In the genomic region with DNA sequence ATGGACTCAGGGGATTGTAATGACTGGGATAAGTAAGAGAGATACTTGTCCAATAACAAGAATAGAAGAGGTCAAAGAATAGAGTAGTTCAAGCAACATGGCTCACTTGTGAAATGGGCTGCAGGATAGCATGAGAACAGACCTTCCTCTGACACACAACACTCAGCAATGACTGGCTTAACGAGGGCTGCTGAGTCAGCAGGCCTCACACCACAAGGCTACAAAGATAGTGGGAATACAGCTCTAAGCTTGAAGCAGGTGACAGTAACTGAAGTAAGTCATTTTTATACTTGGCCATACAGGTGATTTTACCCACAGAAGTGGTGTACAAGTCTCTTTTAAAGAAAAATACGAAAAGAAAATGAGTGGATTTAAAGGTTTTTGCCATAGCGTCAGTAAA, we compare ENCODE assay signal across 21 mouse cellular contexts.
"Had no signal": no experiment of that assay in that cellular context is flagged by ENCODE, and none has a peak within 500 bp of the region (broad histone marks: within the 10 kb centered on the region; RNA-seq: fewer than 3 reads in every experiment).

No protein-coding gene starts in this region.

- H3K4me3 ChIP-seq: limb, embryonic 10.5 days; limb, embryonic 13.5 days; liver, embryonic 12.5 days; liver, embryonic 15.5 days; lung, embryonic 15.5 days; midbrain, embryonic 12.5 days; midbrain, embryonic 15.5 days; neural tube, embryonic 12.5 days; neural tube, embryonic 15.5 days had no signal

- H3K4me1 ChIP-seq: limb, embryonic 10.5 days; limb, embryonic 13.5 days had no signal

- H3K27me3 ChIP-seq: limb, embryonic 13.5 days; liver, embryonic 12.5 days; liver, embryonic 15.5 days; lung, embryonic 15.5 days; midbrain, embryonic 12.5 days; midbrain, embryonic 15.5 days; neural tube, embryonic 12.5 days; neural tube, embryonic 15.5 days had no signal

- H3K9me3 ChIP-seq: limb, embryonic 10.5 days; limb, embryonic 13.5 days; liver, embryonic 12.5 days; liver, embryonic 15.5 days; lung, embryonic 15.5 days; midbrain, embryonic 12.5 days; midbrain, embryonic 15.5 days; neural tube, embryonic 12.5 days; neural tube, embryonic 15.5 days had no signal

- DNase-seq: kidney, adult 8-10 months; kidney, postnatal 14 days; kidney, postnatal 4 days; liver; lung, adult 18-20 months; lung, postnatal 10 days; lung, postnatal 36 days; right cerebral cortex, adult 18-20 months; right cerebral cortex, postnatal 14 days; right cerebral cortex, postnatal 4 days; thymus, postnatal 25 days had no signal

- H3K27ac ChIP-seq: limb, embryonic 10.5 days; limb, embryonic 13.5 days; liver, embryonic 12.5 days; liver, embryonic 15.5 days; lung, embryonic 15.5 days; midbrain, embryonic 12.5 days; midbrain, embryonic 15.5 days; neural tube, embryonic 12.5 days; neural tube, embryonic 15.5 days; stomach, postnatal 0 days had no signal

- H3K4me2 ChIP-seq: limb, embryonic 13.5 days; liver, embryonic 12.5 days; liver, embryonic 15.5 days; lung, embryonic 15.5 days; midbrain, embryonic 12.5 days; midbrain, embryonic 15.5 days; neural tube, embryonic 12.5 days; neural tube, embryonic 15.5 days had no signal

- ATAC-seq: liver, embryonic 12.5 days; midbrain, embryonic 15.5 days had no signal

- H3K9ac ChIP-seq: limb, embryonic 13.5 days; liver, embryonic 12.5 days; liver, embryonic 15.5 days; lung, embryonic 15.5 days; midbrain, embryonic 12.5 days; midbrain, embryonic 15.5 days; neural tube, embryonic 12.5 days; neural tube, embryonic 15.5 days had no signal
